Mouse (Mus musculus): ENCODE data around the gene Rpl4.
"Not testable (repeated sequence)": the region's sequence is repeated elsewhere in the genome, so short reads cannot be mapped to it uniquely, and the experiment has no call there.

Rpl4 gene

DNA sequence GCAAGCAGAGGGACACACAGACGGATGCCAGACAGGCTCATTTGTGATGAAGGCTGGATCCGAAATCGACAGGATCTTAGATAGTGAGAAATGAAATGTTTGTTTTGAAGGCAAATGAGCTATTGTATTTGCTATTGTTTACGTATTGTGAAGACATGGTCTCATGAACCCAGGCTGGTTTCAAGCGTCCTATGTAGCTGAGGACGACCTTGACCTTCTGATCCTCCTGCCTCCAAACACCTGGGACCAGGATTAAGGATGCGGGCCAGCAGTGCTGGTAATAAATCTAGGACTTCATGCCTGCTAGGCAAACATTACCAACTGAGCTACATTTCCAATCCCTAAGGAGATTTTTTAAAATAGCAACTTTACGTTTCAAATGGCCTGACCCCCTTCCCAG lies 24.3 kb downstream of the Rpl4 start:
- DNase-seq (ENCODE audit: low read depth, low spot score), result no peak

DNA sequence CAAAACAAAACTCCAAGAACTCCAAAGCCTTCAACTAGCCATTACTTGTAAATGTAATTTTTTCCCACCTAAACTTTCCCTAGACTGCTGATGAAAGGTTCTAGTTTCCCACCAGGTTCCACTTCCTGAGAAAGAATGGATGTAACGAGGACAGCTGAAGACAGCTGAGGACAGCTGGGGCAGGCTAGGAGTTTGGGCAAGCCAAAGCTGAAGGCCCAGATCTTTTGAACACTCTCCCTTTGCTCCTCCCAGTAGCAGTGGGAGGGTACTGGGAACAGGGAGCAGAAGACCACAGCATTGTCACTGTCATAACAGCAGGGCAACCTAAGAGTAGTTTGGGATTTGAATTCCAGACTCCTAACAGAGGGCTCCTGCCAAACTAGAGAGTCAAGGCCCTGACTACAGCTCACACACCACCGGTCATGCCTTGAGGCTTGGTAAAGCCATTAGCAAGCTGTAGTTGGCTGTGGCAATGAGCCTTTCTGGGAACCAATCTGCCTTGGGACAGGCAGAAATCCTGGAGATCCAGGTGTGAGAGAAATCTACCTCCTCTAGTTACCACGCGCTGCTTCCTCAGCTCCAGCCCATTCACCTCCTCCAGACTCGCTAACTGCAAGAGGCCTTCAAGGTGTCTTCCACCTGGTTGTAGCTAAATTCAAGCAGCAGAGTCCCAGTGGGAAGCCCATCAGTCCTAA lies 25.0 kb downstream of the Rpl4 start:
- no peak for DNase-seq (ENCODE audit: low read depth, low spot score)

GRCm38 (mm10) chr9:64198763-64199418 lies 25.7 kb downstream of the Rpl4 start:
- not testable (repeated sequence) for DNase-seq (ENCODE audit: low read depth, low spot score)

GRCm38 (mm10) chr9:64199897-64200296 lies 26.7 kb downstream of the Rpl4 start:
- DNase-seq (ENCODE audit: low read depth, low spot score), result no peak

DNA sequence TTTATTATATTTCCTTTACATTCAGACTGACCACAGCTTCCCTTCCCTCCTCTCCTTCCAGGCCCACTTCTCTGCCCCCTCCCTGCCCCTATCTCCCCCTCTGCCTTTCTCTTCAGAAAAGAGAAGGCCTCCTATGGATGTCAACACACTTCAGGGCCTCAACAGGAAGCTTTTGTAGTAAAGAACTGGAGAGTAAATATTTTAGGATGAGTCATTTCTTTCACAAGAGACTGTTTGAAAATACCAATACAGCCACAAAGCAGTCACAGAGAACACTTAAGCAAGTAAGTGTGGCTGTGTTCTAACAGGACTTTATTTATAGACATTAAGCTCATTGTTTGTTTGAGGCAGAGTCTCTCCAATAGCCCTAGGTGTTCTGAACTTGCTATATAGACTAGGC lies 29.2 kb downstream of the Rpl4 start:
- no peak for DNase-seq (ENCODE audit: low read depth, low spot score)

GRCm38 (mm10) chr9:64202866-64203265 lies 29.7 kb downstream of the Rpl4 start:
- no peak for DNase-seq (ENCODE audit: low read depth, low spot score)

DNA sequence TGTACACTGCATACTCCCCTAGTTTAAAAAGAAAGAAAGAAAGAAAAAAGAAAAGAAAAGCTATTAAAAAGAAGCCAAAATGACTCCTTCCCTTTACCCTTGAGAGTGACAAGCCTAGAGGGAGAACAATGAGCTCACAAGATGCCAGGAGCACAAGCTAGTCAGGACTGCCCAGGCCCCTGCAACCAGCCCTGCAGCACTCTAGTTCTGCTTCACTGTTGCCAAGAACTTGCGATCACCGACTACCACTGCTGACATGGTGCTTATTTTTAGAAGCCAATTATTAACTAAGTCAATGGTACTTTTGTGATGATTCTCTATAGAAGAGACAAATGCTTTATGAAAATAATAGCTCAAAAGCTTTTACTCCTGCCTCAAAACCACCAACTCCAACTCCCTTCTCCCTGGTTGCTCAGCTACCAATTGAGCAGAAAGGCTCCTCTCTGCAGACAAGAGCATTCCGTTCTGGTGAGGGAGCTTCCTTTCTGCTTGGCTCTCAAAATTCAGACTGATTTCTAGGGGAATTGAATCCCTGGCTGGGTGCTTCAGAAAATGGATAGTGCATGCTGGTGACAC lies 34.4 kb downstream of the Rpl4 start:
- no peak for DNase-seq (ENCODE audit: low read depth, low spot score)

DNA sequence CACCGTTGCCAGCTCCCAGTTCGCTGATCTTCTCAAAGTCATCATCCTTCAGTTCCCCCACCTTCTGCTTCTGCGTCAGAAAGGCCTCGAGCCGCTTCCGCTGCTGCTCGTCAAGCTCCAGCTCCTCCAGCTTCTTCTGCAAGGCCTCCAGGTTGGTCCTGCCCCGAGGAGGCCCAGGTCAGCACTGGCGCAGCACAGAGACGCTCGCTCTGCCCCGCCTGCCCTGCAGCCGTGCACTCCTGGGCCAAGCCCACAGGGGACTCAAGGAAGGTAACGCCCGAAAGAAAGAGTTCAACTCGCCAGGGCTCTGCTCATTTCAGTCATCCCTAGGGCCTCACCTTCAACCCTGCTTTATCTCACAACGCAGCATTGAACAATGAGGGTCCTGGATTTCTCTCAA lies 41.3 kb downstream of the Rpl4 start:
- no peak for DNase-seq (ENCODE audit: low read depth, low spot score)

DNA sequence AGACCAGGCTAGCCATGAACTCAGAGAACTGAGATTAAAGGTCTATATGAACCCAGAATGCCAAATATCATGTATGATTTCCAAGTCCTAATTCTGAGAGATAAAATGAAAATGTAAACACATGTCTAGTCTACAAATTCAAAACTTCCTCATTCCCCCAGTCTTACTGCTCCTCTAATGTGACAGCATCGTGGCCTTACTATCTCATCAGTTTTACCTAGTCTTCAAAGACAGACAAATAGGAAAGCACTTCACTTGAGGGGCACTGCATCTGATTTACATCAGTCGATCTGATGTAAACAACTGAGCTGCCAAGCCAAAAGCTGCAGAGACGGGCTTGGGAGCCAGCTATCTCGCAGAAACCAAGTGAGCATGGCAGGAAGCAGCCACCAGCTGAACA lies 42.9 kb downstream of the Rpl4 start:
- DNase-seq (ENCODE audit: low read depth, low spot score), result no peak

DNA sequence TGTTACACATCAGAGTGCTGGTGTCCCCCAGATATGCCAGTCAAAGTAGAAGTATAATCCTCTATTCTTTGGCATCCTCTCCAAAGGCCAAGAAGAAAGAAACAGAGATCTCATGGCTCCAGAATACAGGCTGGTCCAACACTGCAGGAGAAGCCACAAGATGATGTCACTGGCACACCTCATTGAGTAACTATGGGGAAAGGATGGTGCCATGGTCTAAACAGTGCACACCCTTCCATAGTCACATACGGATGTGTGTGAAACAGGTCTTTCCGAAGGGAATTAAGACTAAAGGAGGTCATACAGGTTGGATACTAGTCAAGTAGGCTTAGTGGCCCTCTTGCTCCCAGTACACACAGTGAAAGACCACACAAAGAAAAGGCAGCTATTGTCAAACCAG lies 43.5 kb downstream of the Rpl4 start:
- no peak for DNase-seq (ENCODE audit: low read depth, low spot score)

DNA sequence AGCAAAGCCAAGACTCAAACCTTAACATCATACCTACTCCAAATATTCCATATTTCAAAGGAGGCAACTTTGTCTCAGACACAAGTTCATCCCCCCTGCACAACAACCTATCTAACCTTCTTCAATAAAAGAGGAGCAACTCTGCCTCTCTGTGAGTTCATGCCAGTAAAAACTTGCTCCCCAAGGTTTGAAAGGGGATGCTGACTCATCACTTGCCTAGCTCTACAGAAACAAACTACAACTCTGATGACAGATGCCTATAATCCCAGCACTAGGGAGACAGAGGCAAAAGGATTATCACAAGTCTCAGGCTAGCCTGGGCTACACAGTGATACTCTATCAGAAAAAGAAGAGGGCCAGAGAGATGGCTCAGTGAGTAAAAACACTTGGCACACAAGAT lies 44.7 kb downstream of the Rpl4 start:
- no peak for DNase-seq (ENCODE audit: low read depth, low spot score)

DNA sequence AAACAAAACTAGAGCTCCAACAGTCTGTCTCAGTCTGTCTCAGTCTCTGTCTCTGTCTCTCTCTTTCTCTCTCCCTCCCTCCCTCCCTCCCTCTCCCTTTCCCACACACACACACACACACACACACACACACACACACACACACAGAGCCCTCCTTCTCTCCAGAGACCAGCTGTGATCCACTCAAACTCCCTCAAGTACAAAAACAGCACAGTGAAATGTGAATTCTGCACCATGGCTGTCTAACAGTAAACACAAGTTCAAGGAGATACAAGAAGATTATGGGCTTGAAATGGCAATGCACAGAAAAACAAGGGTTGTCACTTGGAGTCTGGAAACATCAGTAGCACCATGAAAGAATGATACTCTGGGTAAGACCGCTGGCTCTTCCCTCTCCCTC lies 46.1 kb downstream of the Rpl4 start:
- DNase-seq (ENCODE audit: low read depth, low spot score), result no peak

GRCm38 (mm10) chr9:64219772-64220420 lies 46.7 kb downstream of the Rpl4 start:
- DNase-seq (ENCODE audit: low read depth, low spot score), result no peak

DNA sequence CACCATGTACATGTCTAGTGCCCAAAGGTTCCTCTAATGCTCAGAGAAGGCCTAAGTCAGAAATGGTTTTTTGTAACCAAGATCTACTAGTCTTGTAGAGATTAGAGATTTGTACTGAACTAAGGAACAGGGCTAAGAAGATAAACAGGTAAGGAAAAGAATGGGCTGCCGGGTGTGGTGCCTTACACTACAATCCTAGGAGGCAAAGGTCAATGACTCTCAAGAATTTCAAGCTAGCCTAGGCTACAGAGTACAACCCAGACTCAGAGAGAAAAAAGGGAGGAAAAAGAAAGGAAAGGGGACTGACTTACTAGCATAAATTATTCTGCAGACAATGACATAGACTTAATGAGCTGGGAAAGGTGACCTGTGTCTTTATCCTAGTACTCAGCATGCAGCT lies 47.4 kb downstream of the Rpl4 start:
- no peak for DNase-seq (ENCODE audit: low read depth, low spot score)

DNA sequence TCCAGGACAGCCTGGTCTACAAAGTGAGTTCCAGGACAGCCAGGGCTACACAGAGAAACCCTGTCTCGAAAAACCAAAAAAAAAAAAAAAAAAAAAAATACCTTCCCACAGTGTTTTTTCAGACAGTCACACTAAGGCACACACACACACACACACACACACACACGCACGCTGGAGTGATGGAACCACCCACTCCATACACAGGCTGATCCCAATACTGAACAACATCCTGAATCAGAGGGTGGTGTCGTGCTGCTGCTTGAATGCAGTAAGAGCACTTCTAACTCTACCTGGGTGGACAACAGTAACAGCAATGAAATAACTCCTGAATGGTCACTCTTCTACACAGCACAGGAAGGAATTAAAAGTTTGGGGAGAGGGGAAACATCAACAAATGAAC lies 48.3 kb downstream of the Rpl4 start:
- no peak for DNase-seq (ENCODE audit: low read depth, low spot score)

- no peak for DNase-seq (ENCODE audit: low read depth, low spot score)
These were observed 48.9 kb downstream of the Rpl4 start for GRCm38 (mm10) chr9:64222098-64222497.

GRCm38 (mm10) chr9:64225805-64226204 lies 52.6 kb downstream of the Rpl4 start:
- no peak for DNase-seq (ENCODE audit: low read depth, low spot score)

- no peak for DNase-seq (ENCODE audit: low read depth, low spot score)
These were observed 54.6 kb downstream of the Rpl4 start for GRCm38 (mm10) chr9:64227736-64228135.

Data from embryo, embryonic 11.5 days (tissue).